Mouse (Mus musculus): ENCODE measurements at regions not wholly inside any gene's neighbourhood (a gene's known extent, or its start where the extent isn't known, plus 50 kb on each side); places are given as distances from the start of the nearest gene placed in this dataset.

DNA sequence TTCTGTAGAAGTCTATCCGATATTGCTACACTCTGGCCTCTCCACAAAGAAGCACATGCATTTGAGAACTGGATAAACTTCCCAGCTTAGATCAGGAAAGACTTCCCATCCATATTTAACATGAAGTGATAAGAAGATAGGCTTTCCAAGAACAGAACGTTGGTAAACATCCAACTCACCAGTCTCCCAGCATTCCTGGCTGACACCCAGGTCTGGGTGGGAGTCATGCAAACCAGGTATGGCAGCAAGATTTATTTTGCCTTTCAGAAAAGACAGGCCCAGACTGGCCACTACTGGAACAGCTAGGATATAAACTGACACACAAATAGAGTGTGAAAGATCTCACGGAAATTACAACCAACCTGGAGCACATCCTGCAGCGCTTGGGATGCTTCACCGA lies 459.6 kb downstream of the Psat1 start:
- H3K27me3 ChIP-seq (replicated peaks; ENCODE audit: control insufficient read depth, insufficient read depth, low read length): no peaks in the 10 kb centered on the region
- H3K4me1 ChIP-seq (replicated peaks; ENCODE audit: control insufficient read depth, insufficient read depth, low read length): no peaks in the 10 kb centered on the region
- no peak for ATAC-seq (replicated peaks; ENCODE audit: low FRiP score)
- no peak overlapping the region for H3K27ac ChIP-seq (ENCODE audit: low read depth, low read length)
- no peaks in the 10 kb centered on the region for H3K9me3 ChIP-seq (ENCODE audit: control insufficient read depth, low read length)
- no peaks in the 10 kb centered on the region for H3K36me3 ChIP-seq (ENCODE audit: control insufficient read depth, insufficient read depth, low read length)
- WGBS: 86% methylated on average over 5 of the region's 5 CpGs
- H3K9ac ChIP-seq (ENCODE audit: low read depth, low read length): no peak overlapping the region
- no peak overlapping the region for H3K4me2 ChIP-seq
- no peak for DNase-seq (ENCODE audit: low spot score)
- no peak overlapping the region for H3K4me3 ChIP-seq (ENCODE audit: low read depth, low read length)

GRCm38 (mm10) chr19:15481605-15482004 lies 465.5 kb downstream of the Psat1 start:
- H3K27me3 ChIP-seq (replicated peaks; ENCODE audit: control insufficient read depth, insufficient read depth, low read length): no peaks in the 10 kb centered on the region
- H3K4me2 ChIP-seq: no peak overlapping the region
- 56% methylated on average over 8 of the region's 8 CpGs for WGBS
- DNase-seq (ENCODE audit: low spot score) (no peak), ATAC-seq (replicated peaks; ENCODE audit: low FRiP score) (no peak)
- H3K4me3 ChIP-seq (ENCODE audit: low read depth, low read length): no peak overlapping the region
- no peaks in the 10 kb centered on the region for H3K9me3 ChIP-seq (ENCODE audit: control insufficient read depth, low read length)
- no peaks in the 10 kb centered on the region for H3K4me1 ChIP-seq (replicated peaks; ENCODE audit: control insufficient read depth, insufficient read depth, low read length)
- no peaks in the 10 kb centered on the region for H3K36me3 ChIP-seq (ENCODE audit: control insufficient read depth, insufficient read depth, low read length)
- H3K9ac ChIP-seq (ENCODE audit: low read depth, low read length): no peak overlapping the region
- no peak overlapping the region for H3K27ac ChIP-seq (ENCODE audit: low read depth, low read length)

DNA sequence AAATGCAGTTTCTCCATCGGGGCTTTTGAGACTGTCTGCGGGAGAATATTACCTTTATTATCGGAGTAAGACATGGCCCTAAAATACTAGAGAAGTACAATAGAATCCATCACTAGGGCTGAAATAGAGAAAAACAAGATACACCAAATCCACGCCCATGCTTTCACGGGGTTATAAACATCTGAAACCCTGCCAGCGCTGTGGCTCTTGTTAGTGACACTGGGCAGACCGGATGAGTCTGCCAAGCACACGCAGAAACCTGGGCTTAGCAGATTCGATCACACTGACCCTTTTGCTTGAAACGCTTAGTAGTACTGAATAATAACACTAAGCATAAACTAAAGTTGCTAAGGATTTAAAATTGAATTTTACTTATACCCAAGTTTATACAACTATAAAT lies 477.6 kb downstream of the Psat1 start:
- no peak overlapping the region for H3K27ac ChIP-seq (ENCODE audit: low read depth, low read length)
- no peak overlapping the region for H3K9ac ChIP-seq (ENCODE audit: low read depth, low read length)
- DNase-seq (ENCODE audit: low spot score) (no peak), ATAC-seq (replicated peaks; ENCODE audit: low FRiP score) (no peak)
- WGBS: 85% methylated on average over 10 of the region's 10 CpGs
- no peaks in the 10 kb centered on the region for H3K36me3 ChIP-seq (ENCODE audit: control insufficient read depth, insufficient read depth, low read length)
- no peaks in the 10 kb centered on the region for H3K27me3 ChIP-seq (replicated peaks; ENCODE audit: control insufficient read depth, insufficient read depth, low read length)
- H3K4me2 ChIP-seq: no peak overlapping the region
- H3K4me3 ChIP-seq (ENCODE audit: low read depth, low read length): no peak overlapping the region
- no peaks in the 10 kb centered on the region for H3K4me1 ChIP-seq (replicated peaks; ENCODE audit: control insufficient read depth, insufficient read depth, low read length)
- H3K9me3 ChIP-seq (ENCODE audit: control insufficient read depth, low read length): no peaks in the 10 kb centered on the region

GRCm38 (mm10) chr19:15466713-15467112 lies 480.4 kb downstream of the Psat1 start:
- H3K4me3 ChIP-seq (ENCODE audit: low read depth, low read length): no peak overlapping the region

DNA sequence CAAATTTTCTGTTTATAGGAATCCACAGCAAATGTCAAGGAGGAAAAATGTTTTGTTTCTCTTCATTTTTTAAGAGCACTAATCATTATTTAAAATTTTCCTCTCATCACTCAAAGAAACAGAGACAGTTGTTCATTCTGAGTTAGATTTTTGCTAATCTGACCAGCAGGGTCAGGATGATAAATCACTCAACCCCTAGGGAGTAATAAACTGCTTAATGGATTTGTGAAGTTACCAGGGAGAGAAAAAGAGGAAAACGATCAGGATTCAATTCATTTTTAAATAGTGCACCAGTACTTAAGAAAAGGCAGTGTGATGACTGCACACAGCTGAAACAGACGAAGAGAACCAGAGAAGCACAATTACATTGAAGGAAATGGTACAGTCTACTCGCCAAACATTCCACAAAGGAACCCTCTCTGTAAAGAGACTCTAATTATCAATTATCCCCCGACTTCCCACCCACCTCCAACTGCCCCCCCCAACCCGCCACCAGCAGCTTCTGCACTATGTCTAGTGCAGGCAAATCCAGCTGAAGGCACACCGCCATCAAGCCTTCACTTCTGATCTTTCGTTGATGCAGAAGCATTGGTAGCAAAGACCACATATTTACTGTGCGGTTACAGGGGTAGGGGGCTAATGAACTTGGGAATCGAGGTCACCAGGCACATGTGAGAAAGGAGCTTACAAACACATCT lies 481.9 kb downstream of the Psat1 start:
- WGBS: 58% methylated on average over 9 of the region's 9 CpGs
- no peak overlapping the region for H3K4me2 ChIP-seq
- no peaks in the 10 kb centered on the region for H3K4me1 ChIP-seq (replicated peaks; ENCODE audit: control insufficient read depth, insufficient read depth, low read length)
- ATAC-seq (replicated peaks; ENCODE audit: low FRiP score) (no peak), DNase-seq (ENCODE audit: low spot score) (no peak)
- H3K36me3 ChIP-seq (ENCODE audit: control insufficient read depth, insufficient read depth, low read length): no peaks in the 10 kb centered on the region
- H3K27ac ChIP-seq (ENCODE audit: low read depth, low read length): no peak overlapping the region
- H3K27me3 ChIP-seq (replicated peaks; ENCODE audit: control insufficient read depth, insufficient read depth, low read length): no peaks in the 10 kb centered on the region
- no peak overlapping the region for H3K9ac ChIP-seq (ENCODE audit: low read depth, low read length)
- H3K9me3 ChIP-seq (ENCODE audit: control insufficient read depth, low read length): no peaks in the 10 kb centered on the region
- no peak overlapping the region for H3K4me3 ChIP-seq (ENCODE audit: low read depth, low read length)

More at GRCm38 (mm10) chr19:15466713-15467112, 480.4 kb downstream of the Psat1 start:
- DNase-seq (ENCODE audit: low spot score): no peak
- 85% methylated on average over 8 of the region's 8 CpGs for WGBS
- Histone ChIP-seq H3K27me3 (replicated peaks; ENCODE audit: control insufficient read depth, insufficient read depth, low read length) (no peaks in the 10 kb centered on the region), H3K27ac (ENCODE audit: low read depth, low read length) (no peak overlapping the region), H3K4me1 (replicated peaks; ENCODE audit: control insufficient read depth, insufficient read depth, low read length) (no peaks in the 10 kb centered on the region), H3K36me3 (ENCODE audit: control insufficient read depth, insufficient read depth, low read length) (no peaks in the 10 kb centered on the region), H3K9ac (ENCODE audit: low read depth, low read length) (no peak overlapping the region), H3K9me3 (ENCODE audit: control insufficient read depth, low read length) (no peaks in the 10 kb centered on the region), H3K4me2 (no peak overlapping the region)
- ATAC-seq (replicated peaks; ENCODE audit: low FRiP score): no peak

GRCm38 (mm10) chr19:15457793-15458192 lies 489.3 kb downstream of the Psat1 start:
- DNase-seq (ENCODE audit: low spot score): no peak
- no peak overlapping the region for H3K27ac ChIP-seq (ENCODE audit: low read depth, low read length)

DNA sequence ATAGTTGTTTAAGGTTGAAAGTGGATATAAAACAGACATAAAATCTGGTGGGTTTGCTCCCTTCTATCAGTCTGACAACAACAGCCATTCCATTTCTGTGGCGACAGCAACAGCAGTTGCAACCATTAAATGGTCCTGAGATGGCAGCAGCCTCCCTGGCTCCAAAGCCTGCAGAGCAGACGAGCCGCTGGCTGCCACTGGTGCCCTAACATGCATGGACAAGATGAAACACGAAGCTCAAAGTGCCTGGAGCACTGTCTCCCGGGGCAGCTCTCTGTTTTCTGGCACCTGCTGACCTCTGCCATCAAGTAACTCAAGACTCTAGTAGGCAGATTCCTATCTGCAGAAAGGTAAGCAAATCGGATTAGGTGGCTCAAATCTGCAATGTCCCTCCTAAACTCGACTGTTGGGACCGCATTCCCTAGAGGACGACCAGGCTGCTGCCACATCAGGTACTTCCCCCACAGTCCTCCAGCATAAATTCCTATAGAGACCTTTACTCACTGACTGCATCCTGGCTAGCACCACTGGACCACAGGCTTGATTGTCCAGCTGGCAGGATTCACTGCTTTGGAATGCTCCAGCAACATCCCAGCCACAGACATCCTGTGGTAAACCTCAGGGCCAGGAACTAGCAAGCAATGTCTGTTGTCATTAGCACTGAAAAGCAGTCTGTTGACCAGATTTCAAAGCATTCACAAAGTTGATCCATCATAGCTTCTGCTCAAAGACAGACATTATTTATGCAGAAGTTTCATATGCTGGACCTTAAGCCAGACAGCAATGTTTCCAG lies 490.0 kb downstream of the Psat1 start:
- Histone ChIP-seq H3K27me3 (replicated peaks; ENCODE audit: control insufficient read depth, insufficient read depth, low read length) (no peaks in the 10 kb centered on the region), H3K4me1 (replicated peaks; ENCODE audit: control insufficient read depth, insufficient read depth, low read length) (no peaks in the 10 kb centered on the region), H3K27ac (ENCODE audit: low read depth, low read length) (no peak overlapping the region), H3K36me3 (ENCODE audit: control insufficient read depth, insufficient read depth, low read length) (no peaks in the 10 kb centered on the region), H3K4me2 (no peak overlapping the region), H3K4me3 (ENCODE audit: low read depth, low read length) (no peak overlapping the region), H3K9ac (ENCODE audit: low read depth, low read length) (no peak overlapping the region), H3K9me3 (ENCODE audit: control insufficient read depth, low read length) (no peaks in the 10 kb centered on the region)
- WGBS: 52% methylated on average over 9 of the region's 9 CpGs
- no peak for DNase-seq (ENCODE audit: low spot score)
- ATAC-seq (replicated peaks; ENCODE audit: low FRiP score): no peak

More at GRCm38 (mm10) chr19:15457793-15458192, 489.3 kb downstream of the Psat1 start:
- Histone ChIP-seq H3K4me1 (replicated peaks; ENCODE audit: control insufficient read depth, insufficient read depth, low read length) (no peaks in the 10 kb centered on the region), H3K9ac (ENCODE audit: low read depth, low read length) (no peak overlapping the region), H3K4me2 (no peak overlapping the region), H3K36me3 (ENCODE audit: control insufficient read depth, insufficient read depth, low read length) (no peaks in the 10 kb centered on the region), H3K27me3 (replicated peaks; ENCODE audit: control insufficient read depth, insufficient read depth, low read length) (no peaks in the 10 kb centered on the region), H3K9me3 (ENCODE audit: control insufficient read depth, low read length) (no peaks in the 10 kb centered on the region), H3K4me3 (ENCODE audit: low read depth, low read length) (no peak overlapping the region)
- no peak for ATAC-seq (replicated peaks; ENCODE audit: low FRiP score)
- 68% methylated on average over 4 of the region's 4 CpGs for WGBS

DNA sequence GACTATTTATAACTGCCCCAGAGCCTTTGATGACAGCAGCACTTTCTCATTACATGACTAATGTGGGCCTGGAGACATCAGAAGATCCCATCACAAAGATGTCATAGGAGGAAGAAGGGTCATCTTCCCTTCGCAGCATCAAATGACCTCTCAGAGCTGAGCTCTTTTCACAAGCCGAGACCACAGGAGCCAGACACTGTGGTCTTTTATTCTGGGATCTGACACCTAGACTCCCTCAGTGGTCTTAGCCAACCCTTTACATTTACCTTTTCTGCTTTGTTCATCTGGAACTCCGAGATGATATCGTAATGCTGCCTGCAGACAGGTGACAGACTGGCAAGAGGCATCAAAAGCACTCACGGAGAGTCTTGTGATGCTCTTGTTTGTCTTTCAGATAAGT lies 498.1 kb downstream of the Psat1 start:
- no peak overlapping the region for H3K9ac ChIP-seq (ENCODE audit: low read depth, low read length)
- no peaks in the 10 kb centered on the region for H3K9me3 ChIP-seq (ENCODE audit: control insufficient read depth, low read length)
- no peak for ATAC-seq (replicated peaks; ENCODE audit: low FRiP score)
- H3K36me3 ChIP-seq (ENCODE audit: control insufficient read depth, insufficient read depth, low read length): no peaks in the 10 kb centered on the region
- no peak overlapping the region for H3K4me3 ChIP-seq (ENCODE audit: low read depth, low read length)
- H3K4me2 ChIP-seq: no peak overlapping the region
- no peak overlapping the region for H3K27ac ChIP-seq (ENCODE audit: low read depth, low read length)
- H3K27me3 ChIP-seq (replicated peaks; ENCODE audit: control insufficient read depth, insufficient read depth, low read length): no peaks in the 10 kb centered on the region
- no peaks in the 10 kb centered on the region for H3K4me1 ChIP-seq (replicated peaks; ENCODE audit: control insufficient read depth, insufficient read depth, low read length)
- no peak for DNase-seq (ENCODE audit: low spot score)
- 48% methylated on average over 5 of the region's 5 CpGs for WGBS

DNA sequence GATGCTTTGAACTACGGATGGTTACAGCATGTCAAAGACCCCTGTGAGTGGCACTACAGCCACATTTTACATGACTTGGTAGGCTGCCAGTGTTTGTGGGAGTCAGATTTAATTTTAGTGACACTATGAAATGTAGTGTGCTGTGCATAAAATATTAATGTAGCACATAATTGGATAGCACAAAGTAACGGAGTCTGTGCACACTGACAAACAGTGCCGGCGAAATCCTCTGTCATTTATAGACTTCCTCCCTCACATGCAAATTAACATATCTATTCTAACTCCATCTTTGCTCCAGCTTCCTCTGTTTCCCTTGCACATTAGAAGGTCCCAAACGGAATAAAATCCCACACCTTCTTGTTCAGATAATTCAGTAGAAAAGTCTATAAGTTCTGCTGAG lies 515.3 kb downstream of the Psat1 start:
- Histone ChIP-seq H3K4me2 (no peak overlapping the region), H3K4me3 (ENCODE audit: low read depth, low read length) (no peak overlapping the region), H3K4me1 (replicated peaks; ENCODE audit: control insufficient read depth, insufficient read depth, low read length) (no peaks in the 10 kb centered on the region), H3K27me3 (replicated peaks; ENCODE audit: control insufficient read depth, insufficient read depth, low read length) (no peaks in the 10 kb centered on the region), H3K36me3 (ENCODE audit: control insufficient read depth, insufficient read depth, low read length) (no peaks in the 10 kb centered on the region), H3K9me3 (ENCODE audit: control insufficient read depth, low read length) (no peaks in the 10 kb centered on the region), H3K27ac (ENCODE audit: low read depth, low read length) (no peak overlapping the region), H3K9ac (ENCODE audit: low read depth, low read length) (no peak overlapping the region)
- DNase-seq (ENCODE audit: low spot score) (no peak), ATAC-seq (replicated peaks; ENCODE audit: low FRiP score) (no peak)
- WGBS: 87% methylated on average over 5 of the region's 5 CpGs

All from liver, embryonic 11.5 days (tissue).